Mouse (Mus musculus): Measurements from ENCODE around the gene Glra1. TPM values are rescaled to one million over a fixed set of nuclear protein-coding genes. Genes with fewer than 3 reads are reported as not detected.

Glra1 gene
- polyA plus RNA-seq, 1 experiment from 2014 or later: 3.5 TPM

- no peak overlapping the region for H3K4me3 ChIP-seq (ENCODE audit: low read depth, low read length)
These were observed 110.1 kb downstream of the Glra1 start for GRCm38 (mm10) chr11:55497885-55498284.

GRCm38 (mm10) chr11:55496158-55496557 is 111.8 kb downstream of the Glra1 start:
- no peak overlapping the region for H3K27ac ChIP-seq (ENCODE audit: low read depth, low read length)
- H3K9me3 ChIP-seq (ENCODE audit: control insufficient read depth, low read length): no peaks in the 10 kb centered on the region
- ATAC-seq (ENCODE audit: low read depth): no peak
- peaks cover 70% of the 10 kb centered on the region for H3K36me3 ChIP-seq (ENCODE audit: control insufficient read depth, insufficient read depth, low read length)
- no peaks in the 10 kb centered on the region for H3K27me3 ChIP-seq (ENCODE audit: control insufficient read depth, insufficient read depth, low read length)
- no peaks in the 10 kb centered on the region for H3K4me1 ChIP-seq (ENCODE audit: control insufficient read depth, insufficient read depth, low read length)
- H3K4me3 ChIP-seq (ENCODE audit: low read depth, low read length): no peak overlapping the region
- no peak overlapping the region for H3K9ac ChIP-seq (replicated peaks; ENCODE audit: low read depth, low read length)
- H3K4me2 ChIP-seq (ENCODE audit: low read depth, low read length): no peak overlapping the region
- WGBS: 91% methylated on average over 6 of the region's 6 CpGs

More at GRCm38 (mm10) chr11:55497885-55498284, 110.1 kb downstream of the Glra1 start:
- Histone ChIP-seq H3K36me3 (ENCODE audit: control insufficient read depth, insufficient read depth, low read length) (peaks cover 57% of the 10 kb centered on the region), H3K27me3 (ENCODE audit: control insufficient read depth, insufficient read depth, low read length) (no peaks in the 10 kb centered on the region), H3K27ac (ENCODE audit: low read depth, low read length) (no peak overlapping the region), H3K9ac (replicated peaks; ENCODE audit: low read depth, low read length) (no peak overlapping the region), H3K4me2 (ENCODE audit: low read depth, low read length) (no peak overlapping the region), H3K4me1 (ENCODE audit: control insufficient read depth, insufficient read depth, low read length) (no peaks in the 10 kb centered on the region), H3K9me3 (ENCODE audit: control insufficient read depth, low read length) (no peaks in the 10 kb centered on the region)
- ATAC-seq (ENCODE audit: low read depth): 0 out of 2 replicates have a peak, but pooled peaks have one; percentile 68
- WGBS: 75% methylated on average over 5 of the region's 5 CpGs

GRCm38 (mm10) chr11:55485443-55485842 is 122.6 kb downstream of the Glra1 start:
- Histone ChIP-seq H3K4me2 (ENCODE audit: low read depth, low read length) (no peak overlapping the region), H3K27me3 (ENCODE audit: control insufficient read depth, insufficient read depth, low read length) (no peaks in the 10 kb centered on the region), H3K4me1 (ENCODE audit: control insufficient read depth, insufficient read depth, low read length) (no peaks in the 10 kb centered on the region), H3K36me3 (ENCODE audit: control insufficient read depth, insufficient read depth, low read length) (peaks cover 40% of the 10 kb centered on the region), H3K9me3 (ENCODE audit: control insufficient read depth, low read length) (no peaks in the 10 kb centered on the region), H3K4me3 (ENCODE audit: low read depth, low read length) (no peak overlapping the region), H3K9ac (replicated peaks; ENCODE audit: low read depth, low read length) (no peak overlapping the region), H3K27ac (ENCODE audit: low read depth, low read length) (no peak overlapping the region)
- ATAC-seq (ENCODE audit: low read depth): no peak
- 98% methylated on average over 7 of the region's 7 CpGs for WGBS

- H3K9me3 ChIP-seq (ENCODE audit: control insufficient read depth, low read length): no peaks in the 10 kb centered on the region
- H3K4me3 ChIP-seq (ENCODE audit: low read depth, low read length): no peak overlapping the region
- no peaks in the 10 kb centered on the region for H3K36me3 ChIP-seq (ENCODE audit: control insufficient read depth, insufficient read depth, low read length)
- H3K4me1 ChIP-seq (ENCODE audit: control insufficient read depth, insufficient read depth, low read length): peaks cover 12% of the 10 kb centered on the region
- no peak for ATAC-seq (ENCODE audit: low read depth)
- no peak overlapping the region for H3K4me2 ChIP-seq (ENCODE audit: low read depth, low read length)
- no peak overlapping the region for H3K9ac ChIP-seq (replicated peaks; ENCODE audit: low read depth, low read length)
- no peak overlapping the region for H3K27ac ChIP-seq (ENCODE audit: low read depth, low read length)
- H3K27me3 ChIP-seq (ENCODE audit: control insufficient read depth, insufficient read depth, low read length): no peaks in the 10 kb centered on the region
- 95% methylated on average over 3 of the region's 3 CpGs for WGBS
These were observed 134.8 kb downstream of the Glra1 start for GRCm38 (mm10) chr11:55473219-55473618.

- peaks cover 12% of the 10 kb centered on the region for H3K4me1 ChIP-seq (ENCODE audit: control insufficient read depth, insufficient read depth, low read length)
- no peaks in the 10 kb centered on the region for H3K27me3 ChIP-seq (ENCODE audit: control insufficient read depth, insufficient read depth, low read length)
- WGBS: 96% methylated on average over 7 of the region's 7 CpGs
- H3K27ac ChIP-seq (ENCODE audit: low read depth, low read length): no peak overlapping the region
- H3K36me3 ChIP-seq (ENCODE audit: control insufficient read depth, insufficient read depth, low read length): no peaks in the 10 kb centered on the region
- no peak for ATAC-seq (ENCODE audit: low read depth)
- H3K4me3 ChIP-seq (ENCODE audit: low read depth, low read length): peak overlapping the region; percentile 91; the same call in 1 of the 2 replicates
- H3K9me3 ChIP-seq (ENCODE audit: control insufficient read depth, low read length): no peaks in the 10 kb centered on the region
- no peak overlapping the region for H3K9ac ChIP-seq (replicated peaks; ENCODE audit: low read depth, low read length)
- H3K4me2 ChIP-seq (ENCODE audit: low read depth, low read length): peak overlapping the region; percentile 93; the same call in 1 of the 2 replicates
These were observed 136.5 kb downstream of the Glra1 start for GRCm38 (mm10) chr11:55471467-55471866.

GRCm38 (mm10) chr11:55470761-55471160 is 137.2 kb downstream of the Glra1 start:
- H3K36me3 ChIP-seq (ENCODE audit: control insufficient read depth, insufficient read depth, low read length): no peaks in the 10 kb centered on the region
- peak overlapping the region; percentile 93 for H3K4me2 ChIP-seq (ENCODE audit: low read depth, low read length)
- H3K27me3 ChIP-seq (ENCODE audit: control insufficient read depth, insufficient read depth, low read length): no peaks in the 10 kb centered on the region
- peak overlapping the region; percentile 95 for H3K9ac ChIP-seq (replicated peaks; ENCODE audit: low read depth, low read length)
- ATAC-seq (ENCODE audit: low read depth): no peak
- H3K4me1 ChIP-seq (ENCODE audit: control insufficient read depth, insufficient read depth, low read length): peaks cover 12% of the 10 kb centered on the region
- H3K27ac ChIP-seq (ENCODE audit: low read depth, low read length): no peak overlapping the region
- peak overlapping the region; percentile 91 for H3K4me3 ChIP-seq (ENCODE audit: low read depth, low read length)
- H3K9me3 ChIP-seq (ENCODE audit: control insufficient read depth, low read length): no peaks in the 10 kb centered on the region
- WGBS: 65% methylated on average over 8 of the region's 8 CpGs

- 1% methylated on average over 38 of the region's 46 CpGs for WGBS
- Histone ChIP-seq H3K9me3 (ENCODE audit: control insufficient read depth, low read length) (no peaks in the 10 kb centered on the region), H3K4me1 (ENCODE audit: control insufficient read depth, insufficient read depth, low read length) (peaks cover 12% of the 10 kb centered on the region), H3K27me3 (ENCODE audit: control insufficient read depth, insufficient read depth, low read length) (no peaks in the 10 kb centered on the region), H3K4me2 (ENCODE audit: low read depth, low read length) (peak overlapping the region; percentile 93), H3K9ac (replicated peaks; ENCODE audit: low read depth, low read length) (peak overlapping the region; percentile 95), H3K27ac (ENCODE audit: low read depth, low read length) (peak overlapping the region; percentile 86), H3K4me3 (ENCODE audit: low read depth, low read length) (peak overlapping the region; percentile 91), H3K36me3 (ENCODE audit: control insufficient read depth, insufficient read depth, low read length) (no peaks in the 10 kb centered on the region)
- ATAC-seq (ENCODE audit: low read depth): peak; percentile 38; the same call in 1 of the 2 replicates
These were observed 137.9 kb downstream of the Glra1 start for GRCm38 (mm10) chr11:55469923-55470691.

- Histone ChIP-seq H3K9me3 (ENCODE audit: control insufficient read depth, low read length) (no peaks in the 10 kb centered on the region), H3K36me3 (ENCODE audit: control insufficient read depth, insufficient read depth, low read length) (no peaks in the 10 kb centered on the region), H3K9ac (replicated peaks; ENCODE audit: low read depth, low read length) (peak within 1 kb of the TSS; percentile 95), H3K4me1 (ENCODE audit: control insufficient read depth, insufficient read depth, low read length) (peaks cover 12% of the 10 kb centered on the region), H3K4me3 (ENCODE audit: low read depth, low read length) (peak within 1 kb of the TSS; percentile 91), H3K27me3 (ENCODE audit: control insufficient read depth, insufficient read depth, low read length) (no peaks in the 10 kb centered on the region), H3K27ac (ENCODE audit: low read depth, low read length) (peak within 1 kb of the TSS; percentile 86), H3K4me2 (ENCODE audit: low read depth, low read length) (peak within 1 kb of the TSS; percentile 93)
- under 1% methylated on average over 44 of the region's 57 CpGs for WGBS
- peak; percentile 98 for ATAC-seq (ENCODE audit: low read depth)
These were observed 138.8 kb downstream of the Glra1 start, which contains the start of gene G3bp1 for GRCm38 (mm10) chr11:55469048-55469843. Gene G3bp1, plus strand, starts transcription at chr11:55469685.

Measured in neural tube, embryonic 14.5 days (tissue).